Mouse (Mus musculus): Measurements from ENCODE around the gene Ttc28. TPM values are rescaled to one million over a fixed set of nuclear protein-coding genes. Genes with fewer than 3 reads are reported as not detected.

Ttc28 gene
- polyA plus RNA-seq, 1 experiment from 2014 or later = 10.2 TPM

- Histone ChIP-seq H3K4me2 (no peak overlapping the region), H3K4me1 (0 out of 2 replicates have a peak, but pooled peaks cover 13% of the 10 kb centered on the region), H3K9ac (no peak overlapping the region), H3K9me3 (no peaks in the 10 kb centered on the region), H3K4me3 (replicated peaks) (no peak overlapping the region), H3K27ac (no peak overlapping the region), H3K27me3 (replicated peaks) (no peaks in the 10 kb centered on the region), H3K36me3 (no peaks in the 10 kb centered on the region)
- 78% methylated on average over 9 of the region's 9 CpGs for WGBS
- ATAC-seq (ENCODE audit: insufficient read depth, low FRiP score, low read depth) = no peak
Measured at GRCm38 (mm10) chr5:111077261-111077660, 197.7 kb downstream of the Ttc28 start.

GRCm38 (mm10) chr5:111080601-111081000 is 201.0 kb downstream of the Ttc28 start:
- no peak for ATAC-seq (ENCODE audit: insufficient read depth, low FRiP score, low read depth)
- 75% methylated on average over 5 of the region's 5 CpGs for WGBS
- Histone ChIP-seq H3K36me3 (no peaks in the 10 kb centered on the region), H3K9ac (no peak overlapping the region), H3K4me2 (no peak overlapping the region), H3K4me1 (0 out of 2 replicates have a peak, but pooled peaks cover 6% of the 10 kb centered on the region), H3K27me3 (replicated peaks) (no peaks in the 10 kb centered on the region), H3K9me3 (no peaks in the 10 kb centered on the region), H3K27ac (no peak overlapping the region), H3K4me3 (replicated peaks) (no peak overlapping the region)

DNA sequence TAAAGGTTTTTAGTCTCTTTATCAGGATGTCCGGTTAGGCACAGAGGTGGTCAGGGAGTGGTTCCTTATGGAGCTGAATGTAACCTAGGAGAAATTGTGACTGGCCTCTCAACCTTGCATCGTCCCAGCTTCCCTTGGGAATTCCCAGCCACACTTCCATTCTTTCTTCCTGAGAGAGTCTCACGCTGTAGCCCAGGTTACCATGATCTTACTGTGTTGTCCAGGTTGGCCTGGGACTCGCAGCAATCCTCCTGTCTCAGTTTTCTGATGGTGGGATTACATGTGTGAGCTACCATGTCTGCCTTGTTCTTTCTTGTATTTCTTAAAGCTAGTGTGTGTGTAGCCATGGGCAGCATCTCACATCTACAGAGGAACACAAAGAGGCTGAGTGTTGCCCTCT is 206.2 kb downstream of the Ttc28 start:
- Histone ChIP-seq H3K36me3 (0 out of 2 replicates have a peak, but pooled peaks cover 6% of the 10 kb centered on the region), H3K27ac (no peak overlapping the region), H3K4me3 (replicated peaks) (no peak overlapping the region), H3K27me3 (replicated peaks) (no peaks in the 10 kb centered on the region), H3K9ac (no peak overlapping the region), H3K9me3 (no peaks in the 10 kb centered on the region), H3K4me2 (no peak overlapping the region), H3K4me1 (no peaks in the 10 kb centered on the region)
- ATAC-seq (ENCODE audit: insufficient read depth, low FRiP score, low read depth) = no peak
- WGBS = 87% methylated on average over 4 of the region's 4 CpGs

DNA sequence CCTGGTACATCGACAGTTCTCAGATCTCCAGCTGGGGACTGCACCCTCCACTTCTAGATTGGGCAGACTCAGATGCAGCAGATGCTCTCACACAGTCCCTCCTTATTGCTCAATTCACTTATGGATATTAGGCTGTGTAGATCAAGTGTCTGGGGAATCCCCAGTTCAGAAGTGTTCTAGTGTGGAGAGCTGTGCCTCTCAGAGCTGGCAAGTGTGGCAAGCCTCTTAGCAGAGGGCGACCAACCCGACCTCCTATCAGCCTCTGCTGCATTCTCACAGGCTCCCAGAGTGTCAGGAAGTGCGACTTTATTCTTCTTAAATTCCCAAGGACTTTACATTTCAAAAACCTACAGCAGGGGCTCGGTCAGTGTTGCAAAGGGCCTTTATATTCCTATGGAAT is 217.1 kb downstream of the Ttc28 start:
- H3K36me3 ChIP-seq = no peaks in the 10 kb centered on the region
- H3K4me2 ChIP-seq = no peak overlapping the region
- H3K9ac ChIP-seq = no peak overlapping the region
- H3K27me3 ChIP-seq (replicated peaks) = no peaks in the 10 kb centered on the region
- no peaks in the 10 kb centered on the region for H3K9me3 ChIP-seq
- no peak overlapping the region for H3K27ac ChIP-seq
- H3K4me1 ChIP-seq = peaks cover 15% of the 10 kb centered on the region
- 46% methylated on average over 5 of the region's 5 CpGs for WGBS
- ATAC-seq (ENCODE audit: insufficient read depth, low FRiP score, low read depth) = no peak
- H3K4me3 ChIP-seq (replicated peaks) = no peak overlapping the region

- no peaks in the 10 kb centered on the region for H3K36me3 ChIP-seq
- no peak overlapping the region for H3K4me2 ChIP-seq
- H3K4me1 ChIP-seq = peaks cover 15% of the 10 kb centered on the region
- H3K4me3 ChIP-seq (replicated peaks) = no peak overlapping the region
- no peak for ATAC-seq (ENCODE audit: insufficient read depth, low FRiP score, low read depth)
- 60% methylated on average over 11 of the region's 11 CpGs for WGBS
- no peaks in the 10 kb centered on the region for H3K27me3 ChIP-seq (replicated peaks)
- H3K9me3 ChIP-seq = no peaks in the 10 kb centered on the region
- no peak overlapping the region for H3K27ac ChIP-seq
- no peak overlapping the region for H3K9ac ChIP-seq
Measured at GRCm38 (mm10) chr5:111097233-111098160, 217.9 kb downstream of the Ttc28 start.

DNA sequence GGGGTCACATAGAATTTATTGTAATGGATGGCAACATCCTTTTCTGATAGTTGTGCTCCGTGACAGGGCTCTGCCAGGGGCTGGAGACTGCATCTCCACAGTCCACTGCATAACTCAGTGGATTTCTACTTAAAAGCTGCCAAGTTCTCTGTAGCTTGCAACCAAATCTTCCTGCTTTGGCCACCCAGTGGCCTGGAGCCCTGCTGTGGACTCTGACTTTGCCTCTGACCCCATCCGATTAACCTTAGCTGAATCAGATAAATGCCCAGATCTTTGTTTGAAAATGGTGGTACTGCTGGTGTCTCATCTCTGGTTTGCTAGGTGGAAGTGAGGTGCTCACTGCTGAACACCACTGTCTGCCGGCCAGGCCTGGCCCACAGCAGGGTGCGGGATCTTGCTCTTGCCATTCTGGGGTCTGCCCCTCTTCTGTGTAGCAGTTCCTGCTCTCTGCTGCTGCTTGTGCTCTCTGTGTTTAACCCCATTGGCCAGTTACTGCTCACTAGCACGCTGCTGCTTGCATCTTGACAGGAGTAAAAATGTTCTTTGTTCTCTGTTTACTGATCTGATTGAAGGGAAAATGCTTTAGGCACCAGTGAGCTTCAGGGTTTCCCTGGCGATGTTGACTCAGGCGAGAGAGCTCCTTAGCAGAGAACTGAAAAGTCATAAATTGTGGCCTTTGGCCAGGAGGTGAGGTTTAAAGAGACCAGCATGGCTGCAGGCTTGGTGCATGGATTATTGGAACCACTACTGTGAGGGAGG is 219.1 kb downstream of the Ttc28 start:
- 48% methylated on average over 7 of the region's 7 CpGs for WGBS
- ATAC-seq (ENCODE audit: insufficient read depth, low FRiP score, low read depth) = peak; percentile 61
- Histone ChIP-seq H3K9ac (no peak overlapping the region), H3K36me3 (no peaks in the 10 kb centered on the region), H3K27ac (peak overlapping the region; percentile 32; the same call in 1 of the 2 replicates), H3K4me2 (no peak overlapping the region), H3K4me3 (replicated peaks) (no peak overlapping the region), H3K4me1 (peaks cover 16% of the 10 kb centered on the region), H3K27me3 (replicated peaks) (no peaks in the 10 kb centered on the region), H3K9me3 (no peaks in the 10 kb centered on the region)

- no peak overlapping the region for H3K4me2 ChIP-seq
- H3K9ac ChIP-seq = no peak overlapping the region
- no peak overlapping the region for H3K4me3 ChIP-seq (replicated peaks)
- peaks cover 21% of the 10 kb centered on the region for H3K4me1 ChIP-seq
- no peak for ATAC-seq (ENCODE audit: insufficient read depth, low FRiP score, low read depth)
- H3K36me3 ChIP-seq = no peaks in the 10 kb centered on the region
- WGBS = 80% methylated on average over 7 of the region's 7 CpGs
- no peak overlapping the region for H3K27ac ChIP-seq
- no peaks in the 10 kb centered on the region for H3K9me3 ChIP-seq
- no peaks in the 10 kb centered on the region for H3K27me3 ChIP-seq (replicated peaks)
Measured at GRCm38 (mm10) chr5:111100585-111100984, 221.0 kb downstream of the Ttc28 start.

DNA sequence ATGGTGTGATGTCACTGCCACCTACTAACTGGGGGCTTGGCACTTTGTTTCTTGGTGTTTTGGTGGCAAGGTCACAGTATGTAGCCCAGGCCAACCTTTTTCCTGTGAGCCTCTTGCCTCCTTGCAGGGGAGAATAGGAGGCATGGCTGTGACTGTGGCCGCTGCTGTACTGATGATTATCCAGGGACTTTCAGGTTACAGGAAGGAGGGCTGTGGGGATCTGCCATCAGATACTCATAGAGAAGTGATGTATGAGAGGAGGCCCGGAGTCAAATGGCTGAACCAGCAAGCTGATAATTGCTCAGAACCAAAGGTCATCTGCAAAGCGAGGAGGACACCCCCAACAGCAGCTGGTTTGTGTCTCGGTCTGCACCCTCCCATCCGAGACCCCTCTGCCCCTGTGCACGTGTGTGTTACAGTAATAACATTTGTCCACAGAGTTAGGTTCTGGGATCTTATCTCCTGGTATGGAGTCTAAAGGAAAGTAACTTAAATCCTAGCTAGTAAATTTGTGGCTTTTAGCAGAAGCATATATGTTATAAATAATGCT is 221.9 kb downstream of the Ttc28 start:
- H3K4me3 ChIP-seq (replicated peaks) = no peak overlapping the region
- ATAC-seq (ENCODE audit: insufficient read depth, low FRiP score, low read depth) = no peak
- H3K4me1 ChIP-seq = peaks cover 21% of the 10 kb centered on the region
- 43% methylated on average over 6 of the region's 6 CpGs for WGBS
- no peaks in the 10 kb centered on the region for H3K27me3 ChIP-seq (replicated peaks)
- H3K9ac ChIP-seq = no peak overlapping the region
- no peaks in the 10 kb centered on the region for H3K9me3 ChIP-seq
- no peaks in the 10 kb centered on the region for H3K36me3 ChIP-seq
- no peak overlapping the region for H3K27ac ChIP-seq
- H3K4me2 ChIP-seq = no peak overlapping the region

DNA sequence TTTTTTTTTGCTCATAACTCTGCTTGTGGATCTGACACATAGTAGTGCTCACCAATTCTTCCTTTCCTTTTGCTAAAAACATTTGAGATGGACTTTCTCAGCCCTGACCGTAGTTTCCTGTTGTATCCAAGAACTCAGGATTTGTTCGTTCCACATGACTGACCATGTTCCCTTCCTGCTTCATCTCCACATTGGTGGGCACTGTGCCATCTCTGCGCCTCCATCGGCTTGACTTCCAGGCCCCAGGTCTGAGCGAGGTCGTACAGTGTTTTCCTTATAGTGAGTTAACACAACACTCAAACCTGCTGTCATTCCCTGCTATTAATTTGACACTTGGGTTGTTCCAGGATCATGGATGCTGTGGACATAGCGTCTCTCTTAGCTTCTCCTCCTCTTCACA is 225.2 kb downstream of the Ttc28 start:
- H3K27me3 ChIP-seq (replicated peaks) = no peaks in the 10 kb centered on the region
- no peak overlapping the region for H3K4me2 ChIP-seq
- no peaks in the 10 kb centered on the region for H3K36me3 ChIP-seq
- H3K9me3 ChIP-seq = no peaks in the 10 kb centered on the region
- no peak overlapping the region for H3K27ac ChIP-seq
- H3K9ac ChIP-seq = no peak overlapping the region
- no peak overlapping the region for H3K4me3 ChIP-seq (replicated peaks)
- WGBS = 81% methylated on average over 7 of the region's 7 CpGs
- 0 out of 2 replicates have a peak, but pooled peaks cover 7% of the 10 kb centered on the region for H3K4me1 ChIP-seq
- no peak for ATAC-seq (ENCODE audit: insufficient read depth, low FRiP score, low read depth)

GRCm38 (mm10) chr5:111111378-111111777 is 231.8 kb downstream of the Ttc28 start:
- no peaks in the 10 kb centered on the region for H3K27me3 ChIP-seq (replicated peaks)
- H3K4me1 ChIP-seq = 0 out of 2 replicates have a peak, but pooled peaks cover 6% of the 10 kb centered on the region
- no peak for ATAC-seq (ENCODE audit: insufficient read depth, low FRiP score, low read depth)
- 65% methylated on average over 6 of the region's 6 CpGs for WGBS
- no peak overlapping the region for H3K27ac ChIP-seq
- no peak overlapping the region for H3K9ac ChIP-seq
- H3K4me2 ChIP-seq = no peak overlapping the region
- no peaks in the 10 kb centered on the region for H3K36me3 ChIP-seq
- H3K9me3 ChIP-seq = no peaks in the 10 kb centered on the region
- H3K4me3 ChIP-seq (replicated peaks) = no peak overlapping the region

- H3K9me3 ChIP-seq = no peaks in the 10 kb centered on the region
- H3K27ac ChIP-seq = no peak overlapping the region
- ATAC-seq (ENCODE audit: insufficient read depth, low FRiP score, low read depth) = no peak
- 50% methylated on average over 7 of the region's 7 CpGs for WGBS
- H3K9ac ChIP-seq = no peak overlapping the region
- no peak overlapping the region for H3K4me3 ChIP-seq (replicated peaks)
- no peak overlapping the region for H3K4me2 ChIP-seq
- 0 out of 2 replicates have a peak, but pooled peaks cover 6% of the 10 kb centered on the region for H3K4me1 ChIP-seq
- H3K27me3 ChIP-seq (replicated peaks) = no peaks in the 10 kb centered on the region
- no peaks in the 10 kb centered on the region for H3K36me3 ChIP-seq
Measured at GRCm38 (mm10) chr5:111113183-111113582, 233.6 kb downstream of the Ttc28 start.

Data from stomach, embryonic 15.5 days (tissue).